Mouse (Mus musculus) heart, embryonic 15.5 days (tissue): ENCODE results near the gene Iqcf3. TPM values are rescaled to one million over a fixed set of nuclear protein-coding genes. Genes with fewer than 3 reads are reported as not detected.

ENCODE experiments used
- ATAC-seq: fragments of 200-750 bp; cut with Nextera tagmentation; replicated peaks from 2 replicates; pipeline ENCODE4 v1.8.0; 2017; ENCODE audit warnings: low read depth, moderate TSS enrichment; ENCODE audit not compliant: insufficient number of reproducible peaks, insufficient read depth, low FRiP score
- H3K27ac ChIP-seq: fragments of 300-500 bp; sonication (generic); 2 replicates; pipeline ENCODE4 v1.5.1; 2015; ENCODE audit warnings: mild to moderate bottlenecking, inconsistent platforms
- H3K27me3 ChIP-seq: fragments of 300-500 bp; sonication (generic); 2 replicates; pipeline ENCODE4 v1.6.1; 2015; ENCODE audit warnings: inconsistent platforms
- H3K36me3 ChIP-seq: fragments of 300-500 bp; sonication (generic); 2 replicates; pipeline ENCODE4 v1.6.1; 2015; ENCODE audit warnings: mild to moderate bottlenecking, inconsistent platforms
- H3K4me1 ChIP-seq: fragments of 300-500 bp; sonication (generic); replicated peaks from 2 replicates; pipeline ENCODE4 v1.6.1; 2015; ENCODE audit warnings: inconsistent platforms
- H3K4me2 ChIP-seq: fragments of 300-500 bp; sonication (generic); 2 replicates; pipeline ENCODE4 v1.6.1; 2015; ENCODE audit warnings: inconsistent platforms, mild to moderate bottlenecking, moderate library complexity
- H3K4me3 ChIP-seq: fragments of 300-500 bp; sonication (generic); 2 replicates; pipeline ENCODE4 v1.5.1; 2015; ENCODE audit warnings: mild to moderate bottlenecking, inconsistent platforms
- H3K9ac ChIP-seq: fragments of 300-500 bp; sonication (generic); 2 replicates; pipeline ENCODE4 v1.6.1; 2015; ENCODE audit warnings: mild to moderate bottlenecking, inconsistent platforms
- H3K9me3 ChIP-seq: fragments of 300-500 bp; sonication (generic); replicated peaks from 2 replicates; pipeline ENCODE4 v1.6.1; 2016; ENCODE audit warnings: inconsistent platforms
- WGBS: fragments of 180-500 bp; shearing (Covaris S2); methylation state at CpG from one replicate; pipeline ENCODE4 v1.1.7; 2015; ENCODE audit warnings: mixed read lengths; 5-methylcytosine and 5-hydroxymethylcytosine counted together
- polyA plus RNA-seq: library from polyadenylated mRNA; unstranded; fragments of >200 nt; fragmentation: Nextera tagmentation; extraction: Ambion mirVana; gene quantifications from 2 replicates; pipeline ENCODE4 v1.2.1, GENCODE M21; 2015

Gene Iqcf3
- polyA plus RNA-seq, 1 experiment from 2014 or later: not detected

GRCm38 (mm10) chr9:106478101-106478500 is 83.3 kb downstream of the Iqcf3 start:
- Histone ChIP-seq H3K36me3 (peaks cover 10% of the 10 kb centered on the region), H3K4me1 (peaks cover 39% of the 10 kb centered on the region), H3K27me3 (no peaks in the 10 kb centered on the region), H3K9ac (peak overlapping the region; percentile 53), H3K27ac (no peak overlapping the region), H3K4me3 (peak overlapping the region; percentile 65), H3K4me2 (peak overlapping the region; percentile 88), H3K9me3 (no peaks in the 10 kb centered on the region)
- ATAC-seq: no peak
- WGBS: 72% methylated on average over 9 of the region's 9 CpGs

DNA sequence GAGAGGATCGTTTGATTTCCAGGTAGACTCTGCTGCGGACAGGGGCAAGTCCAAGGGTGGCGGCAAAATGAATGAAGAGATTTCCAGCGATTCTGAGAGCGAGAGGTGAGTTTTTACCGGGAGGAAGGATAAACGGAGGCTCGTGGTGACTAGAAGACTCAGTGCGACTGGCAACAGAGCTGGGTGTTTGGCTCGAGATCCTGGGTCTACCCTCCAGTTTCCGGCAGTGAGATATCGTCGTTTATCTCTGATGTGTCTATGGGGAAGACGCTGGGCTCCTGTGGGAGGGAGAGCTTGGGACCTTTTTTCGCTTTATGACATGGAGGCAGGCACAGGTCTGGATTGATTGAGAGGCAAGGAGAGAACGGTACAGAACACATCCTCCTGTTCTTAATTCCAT is 83.8 kb downstream of the Iqcf3 start:
- Histone ChIP-seq H3K27ac (no peak overlapping the region), H3K36me3 (peaks cover 5% of the 10 kb centered on the region; the same call in 1 of the 2 replicates), H3K9me3 (no peaks in the 10 kb centered on the region), H3K9ac (peak overlapping the region; percentile 53), H3K4me3 (peak overlapping the region; percentile 65), H3K4me1 (peaks cover 40% of the 10 kb centered on the region), H3K4me2 (peak overlapping the region; percentile 88), H3K27me3 (no peaks in the 10 kb centered on the region)
- no peak for ATAC-seq
- 2% methylated on average over 16 of the region's 16 CpGs for WGBS

- H3K9ac ChIP-seq: peak within 1 kb of the TSS; percentile 53
- H3K36me3 ChIP-seq: peaks cover 4% of the 10 kb centered on the region; the same call in 1 of the 2 replicates
- H3K4me1 ChIP-seq: peaks cover 47% of the 10 kb centered on the region
- no peaks in the 10 kb centered on the region for H3K27me3 ChIP-seq
- H3K27ac ChIP-seq: peak within 1 kb of the TSS; percentile 77
- H3K4me2 ChIP-seq: peak within 1 kb of the TSS; percentile 88
- under 1% methylated on average over 41 of the region's 41 CpGs for WGBS
- ATAC-seq: peak; percentile 96
- H3K4me3 ChIP-seq: peak within 1 kb of the TSS; percentile 65
- H3K9me3 ChIP-seq: no peaks in the 10 kb centered on the region
Measured at GRCm38 (mm10) chr9:106476924-106477484, 84.4 kb downstream of the Iqcf3 start, which contains the start of gene Parp3. Gene Parp3 (minus strand): TSS chr9:106476949.

DNA sequence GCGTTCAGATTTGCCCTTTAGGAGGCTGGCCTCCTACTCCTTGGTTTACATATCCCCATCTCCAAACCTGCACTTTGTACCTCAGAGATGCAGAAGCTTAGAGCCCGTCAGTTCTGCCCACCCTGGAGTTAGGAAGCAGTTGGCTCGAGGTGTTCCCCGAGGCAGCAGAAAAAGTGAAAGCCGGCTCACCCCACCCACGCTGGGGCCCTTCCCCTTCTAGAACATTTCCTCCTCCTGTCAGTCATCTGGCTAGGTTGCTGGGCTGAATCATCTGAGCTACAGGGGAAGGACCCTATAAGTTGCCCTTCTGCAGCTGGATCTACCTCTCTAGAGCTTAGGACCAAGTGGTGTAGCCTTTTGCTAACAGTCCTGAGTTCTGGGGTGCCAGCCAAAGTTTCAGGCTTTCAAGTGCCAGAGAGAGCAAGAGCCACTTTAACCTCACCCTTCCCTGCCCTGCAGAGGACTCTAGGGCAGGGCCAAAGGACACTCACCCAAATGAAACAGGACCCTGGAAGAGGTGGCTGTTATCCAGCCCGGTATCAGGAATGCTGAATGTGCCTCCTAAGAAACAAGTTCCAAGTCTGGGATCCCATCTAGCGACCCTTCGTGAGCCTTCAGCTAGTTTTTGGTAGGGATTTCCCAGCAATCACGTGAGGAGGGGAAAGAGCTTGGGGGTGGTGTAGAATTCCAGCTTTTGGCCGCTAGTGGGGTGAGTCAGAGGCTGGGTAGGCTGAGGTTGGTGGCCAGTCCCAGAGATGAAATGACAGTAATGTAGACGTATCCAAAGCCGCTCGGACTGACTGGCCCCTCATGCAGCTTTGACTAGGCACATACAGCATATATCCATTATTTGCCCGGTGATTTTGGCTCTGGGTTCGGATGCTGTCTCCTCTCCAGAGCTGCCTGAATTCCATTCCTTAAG is 85.2 kb downstream of the Iqcf3 start:
- Histone ChIP-seq H3K9ac (peak overlapping the region; percentile 42), H3K27me3 (no peaks in the 10 kb centered on the region), H3K4me3 (peak overlapping the region; percentile 65), H3K36me3 (peaks cover 3% of the 10 kb centered on the region; the same call in 1 of the 2 replicates), H3K4me2 (peak overlapping the region; percentile 63), H3K4me1 (peaks cover 51% of the 10 kb centered on the region), H3K27ac (peak overlapping the region; percentile 77), H3K9me3 (no peaks in the 10 kb centered on the region)
- 20% methylated on average over 16 of the region's 16 CpGs for WGBS
- ATAC-seq: peak; percentile 20

- Histone ChIP-seq H3K4me2 (peak within 1 kb of the TSS; percentile 63), H3K4me1 (peaks cover 51% of the 10 kb centered on the region), H3K36me3 (no peaks in the 10 kb centered on the region; the same call in 1 of the 2 replicates), H3K9ac (peak within 1 kb of the TSS; percentile 42), H3K4me3 (peak within 1 kb of the TSS; percentile 65), H3K27me3 (no peaks in the 10 kb centered on the region), H3K9me3 (no peaks in the 10 kb centered on the region), H3K27ac (peak within 1 kb of the TSS; percentile 77)
- WGBS: 81% methylated on average over 10 of the region's 10 CpGs
- ATAC-seq: no peak
Measured at GRCm38 (mm10) chr9:106475663-106476001, 85.8 kb downstream of the Iqcf3 start, which contains the start of gene Rrp9. Gene Rrp9 (plus strand): TSS chr9:106475963.

DNA sequence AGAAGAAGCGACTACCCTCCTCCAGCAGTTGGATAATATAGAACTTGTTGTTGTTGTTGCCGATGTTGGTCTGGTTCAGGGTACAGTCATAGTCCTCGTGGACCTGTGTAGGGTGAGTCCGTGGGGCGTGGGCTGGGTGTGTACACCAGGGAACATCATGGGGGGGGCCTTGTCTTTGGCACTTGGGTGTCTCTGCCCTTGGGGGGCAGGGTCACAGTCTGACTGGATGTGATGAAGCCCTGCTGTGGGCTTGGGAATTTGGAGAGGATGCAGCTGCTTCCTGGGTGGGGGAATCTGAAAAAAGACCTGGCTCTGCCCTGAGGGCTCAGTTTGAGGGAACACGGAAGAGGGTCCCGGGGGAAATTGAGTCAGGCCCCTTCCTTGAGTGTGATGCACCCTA is 86.4 kb downstream of the Iqcf3 start:
- no peaks in the 10 kb centered on the region for H3K36me3 ChIP-seq
- H3K4me3 ChIP-seq: no peak overlapping the region
- no peak for ATAC-seq
- no peak overlapping the region for H3K9ac ChIP-seq
- H3K9me3 ChIP-seq: no peaks in the 10 kb centered on the region
- no peak overlapping the region for H3K27ac ChIP-seq
- 0 out of 2 replicates have a peak overlapping the region, but pooled peaks have one; percentile 7 for H3K4me2 ChIP-seq
- peaks cover 51% of the 10 kb centered on the region for H3K4me1 ChIP-seq
- WGBS: 59% methylated on average over 7 of the region's 7 CpGs
- H3K27me3 ChIP-seq: no peaks in the 10 kb centered on the region

DNA sequence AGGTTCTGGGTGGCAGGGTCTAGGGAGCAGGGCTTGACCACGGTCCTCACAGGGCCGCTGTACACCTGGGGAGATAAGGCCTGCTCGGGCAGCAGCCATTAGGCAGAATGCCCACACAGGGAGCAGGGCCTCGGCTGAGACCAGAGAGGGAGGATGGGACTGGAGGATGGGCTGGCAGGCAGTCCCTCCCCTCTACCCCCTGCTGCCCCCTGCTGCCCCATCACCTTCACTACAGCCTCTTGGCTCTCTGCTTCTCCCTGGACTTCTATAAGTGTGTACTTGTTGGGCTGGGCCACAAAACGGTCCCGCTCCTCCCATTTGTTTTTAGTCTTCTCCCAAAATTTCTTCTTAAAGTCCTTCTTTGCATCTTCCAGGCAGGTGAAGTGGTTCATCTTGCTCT is 87.0 kb downstream of the Iqcf3 start:
- 5% methylated on average over 6 of the region's 6 CpGs for WGBS
- no peak overlapping the region for H3K27ac ChIP-seq
- no peaks in the 10 kb centered on the region for H3K27me3 ChIP-seq
- H3K9ac ChIP-seq: no peak overlapping the region
- no peaks in the 10 kb centered on the region for H3K9me3 ChIP-seq
- H3K4me3 ChIP-seq: no peak overlapping the region
- no peaks in the 10 kb centered on the region for H3K36me3 ChIP-seq
- peak overlapping the region; percentile 24; the same call in 1 of the 2 replicates for H3K4me2 ChIP-seq
- ATAC-seq: no peak
- H3K4me1 ChIP-seq: peaks cover 51% of the 10 kb centered on the region

- Histone ChIP-seq H3K36me3 (no peaks in the 10 kb centered on the region), H3K9me3 (no peaks in the 10 kb centered on the region), H3K4me1 (peaks cover 51% of the 10 kb centered on the region), H3K27ac (no peak overlapping the region), H3K4me3 (no peak overlapping the region), H3K4me2 (no peak overlapping the region), H3K27me3 (no peaks in the 10 kb centered on the region), H3K9ac (no peak overlapping the region)
- WGBS: 69% methylated on average over 5 of the region's 5 CpGs
- ATAC-seq: no peak
Measured at GRCm38 (mm10) chr9:106473753-106474105, 87.7 kb downstream of the Iqcf3 start.

DNA sequence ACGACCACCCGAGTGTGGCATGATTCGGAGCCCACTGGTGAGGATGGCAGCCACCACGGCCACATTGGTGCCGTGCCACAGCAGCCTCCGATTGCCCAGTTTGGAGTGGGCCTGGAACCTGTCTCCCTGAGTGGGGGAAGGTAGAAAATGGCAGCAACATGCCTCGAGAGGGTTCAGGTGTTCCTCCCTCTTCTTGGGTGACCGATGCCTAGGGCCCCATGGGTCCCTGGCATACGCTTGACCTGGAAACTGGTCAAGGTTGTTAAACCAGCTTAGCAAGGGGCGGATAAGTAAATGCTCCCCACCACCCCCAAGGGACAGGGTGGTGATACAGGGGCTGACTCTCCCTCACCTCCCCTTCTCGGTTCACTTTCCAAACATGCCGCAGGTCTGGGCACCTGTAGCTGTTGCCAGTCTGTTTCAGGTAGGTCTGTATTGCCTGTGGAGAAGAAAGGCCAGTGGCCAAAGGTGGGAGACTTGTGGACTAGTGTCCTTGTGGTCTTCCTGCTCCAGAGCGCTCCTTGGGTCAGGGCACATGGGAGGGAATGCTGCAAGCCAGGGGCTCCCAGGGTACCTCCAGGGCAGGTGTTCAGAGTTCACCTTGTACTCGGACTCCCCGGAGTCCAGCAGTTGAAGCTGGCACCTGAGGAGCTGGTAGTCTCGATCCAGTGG is 88.2 kb downstream of the Iqcf3 start:
- ATAC-seq: no peak
- WGBS: 86% methylated on average over 16 of the region's 16 CpGs
- H3K9ac ChIP-seq: no peak overlapping the region
- H3K9me3 ChIP-seq: no peaks in the 10 kb centered on the region
- no peaks in the 10 kb centered on the region for H3K36me3 ChIP-seq
- no peak overlapping the region for H3K4me2 ChIP-seq
- peaks cover 50% of the 10 kb centered on the region for H3K4me1 ChIP-seq
- H3K27ac ChIP-seq: no peak overlapping the region
- H3K27me3 ChIP-seq: no peaks in the 10 kb centered on the region
- H3K4me3 ChIP-seq: no peak overlapping the region

GRCm38 (mm10) chr9:106472321-106472720 is 89.1 kb downstream of the Iqcf3 start:
- 54% methylated on average over 4 of the region's 4 CpGs for WGBS
- H3K27ac ChIP-seq: peak overlapping the region; percentile 44
- H3K4me1 ChIP-seq: peaks cover 42% of the 10 kb centered on the region
- H3K4me3 ChIP-seq: no peak overlapping the region
- no peaks in the 10 kb centered on the region for H3K27me3 ChIP-seq
- H3K4me2 ChIP-seq: no peak overlapping the region
- no peaks in the 10 kb centered on the region for H3K9me3 ChIP-seq
- no peak overlapping the region for H3K9ac ChIP-seq
- ATAC-seq: no peak
- H3K36me3 ChIP-seq: no peaks in the 10 kb centered on the region

DNA sequence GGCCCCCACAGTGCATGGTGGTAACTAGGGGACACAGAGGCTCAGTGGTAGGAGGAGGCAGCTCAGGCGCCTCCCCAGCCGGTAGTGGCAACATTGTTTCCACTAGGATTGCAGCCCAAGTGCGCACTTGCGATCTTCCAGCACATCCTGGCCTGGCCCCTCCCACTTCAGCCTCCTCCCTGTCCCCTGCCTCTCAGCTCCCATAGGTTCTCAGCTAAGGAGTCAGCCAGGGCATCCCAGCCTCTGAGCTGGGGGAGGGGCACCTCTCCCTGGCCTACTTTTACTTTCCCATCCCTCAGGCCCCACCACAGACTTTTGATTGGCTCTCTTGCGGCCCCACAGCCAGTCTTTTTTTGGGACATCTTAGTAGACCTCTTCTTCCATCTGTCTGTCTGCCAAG is 89.5 kb downstream of the Iqcf3 start:
- Histone ChIP-seq H3K27ac (peak overlapping the region; percentile 44), H3K36me3 (no peaks in the 10 kb centered on the region), H3K9me3 (no peaks in the 10 kb centered on the region), H3K4me3 (no peak overlapping the region), H3K9ac (no peak overlapping the region), H3K27me3 (peaks cover 2% of the 10 kb centered on the region; the same call in 1 of the 2 replicates), H3K4me2 (peak overlapping the region; percentile 47), H3K4me1 (peaks cover 42% of the 10 kb centered on the region)
- ATAC-seq: no peak; the same call in 1 of the 2 replicates
- WGBS: 14% methylated on average over 5 of the region's 5 CpGs
